Mouse (Mus musculus) G1E (cell line): ENCODE measurements at regions not wholly inside any gene's neighbourhood (a gene's known extent, or its start where the extent isn't known, plus 50 kb on each side); places are given as distances from the start of the nearest gene placed in this dataset.

Experiments used
- ATAC-seq: 2 replicates; pipeline ENCODE4 v1.8.0; 2016; ENCODE audit warnings: mild to moderate bottlenecking; ENCODE audit not compliant: insufficient number of reproducible peaks, poor library complexity, low FRiP score, severe bottlenecking; ENCODE audit errors: extremely low read depth
- DNase-seq: peaks from one replicate; pipeline ENCODE4 v3.0.0; 2012; ENCODE audit warnings: low spot score
- H3K27me3 ChIP-seq: 2 replicates; pipeline ENCODE4 v1.6.1; 2012; ENCODE audit warnings: mild to moderate bottlenecking, low read length, inconsistent platforms; ENCODE audit not compliant: insufficient read depth
- H3K36me3 ChIP-seq: replicated peaks from 2 replicates; pipeline ENCODE3; 2012; ENCODE audit warnings: mild to moderate bottlenecking, inconsistent platforms
- H3K4me1 ChIP-seq: 2 replicates; pipeline ENCODE4 v1.6.1; 2012; ENCODE audit warnings: low read depth, low read length, inconsistent platforms, mixed read lengths; ENCODE audit not compliant: insufficient read depth
- H3K4me3 ChIP-seq: 2 replicates; pipeline ENCODE4 v1.5.1; 2012; ENCODE audit warnings: low read depth, mild to moderate bottlenecking, inconsistent platforms, low read length, moderate library complexity, mixed read lengths
- H3K9me3 ChIP-seq: replicated peaks from 2 replicates; pipeline ENCODE4 v1.6.1; 2012; ENCODE audit warnings: inconsistent platforms
- CTCF ChIP-seq: IDR thresholded peaks from 2 replicates; pipeline ENCODE4 v1.5.1; 2012; ENCODE audit warnings: low read depth, low read length, inconsistent platforms, mixed read lengths
- GATA1 ChIP-seq: IDR thresholded peaks from 2 replicates; pipeline ENCODE4 v1.6.1; 2012; ENCODE audit warnings: borderline replicate concordance, low read length, inconsistent platforms, mixed read lengths
- GATA2 ChIP-seq: IDR thresholded peaks from 2 replicates; pipeline ENCODE4 v1.6.1; 2012; ENCODE audit warnings: low read depth, low read length, inconsistent platforms, borderline replicate concordance
- POLR2AphosphoS5 ChIP-seq: IDR thresholded peaks from 2 replicates; pipeline ENCODE4 v1.6.1; 2012; ENCODE audit warnings: low read depth, low read length, inconsistent platforms; ENCODE audit not compliant: insufficient replicate concordance
- TAL1 ChIP-seq: conservative IDR thresholded peaks from 2 replicates; pipeline ENCODE4 v1.6.1; 2012; ENCODE audit warnings: low read depth, low read length, inconsistent platforms, mixed read lengths

- DNase-seq (no peak), ATAC-seq (no peak)
- no peak for TF ChIP-seq TAL1
- no peak for TF ChIP-seq POLR2AphosphoS5
- no peak for TF ChIP-seq GATA2
- no peak for TF ChIP-seq GATA1
- no peak for TF ChIP-seq CTCF
- Histone ChIP-seq H3K4me3 (no peak overlapping the region), H3K27me3 (no peaks in the 10 kb centered on the region), H3K9me3 (no peaks in the 10 kb centered on the region), H3K36me3 (no peaks in the 10 kb centered on the region), H3K4me1 (no peaks in the 10 kb centered on the region)
These were observed 236.7 kb upstream of the A1bg start for GRCm38 (mm10) chr15:61159552-61159951.

- no peak overlapping the region for H3K4me3 ChIP-seq
- DNase-seq: no peak
- no peak for ATAC-seq
These were observed 235.3 kb upstream of the A1bg start for GRCm38 (mm10) chr15:61158041-61158545.

GRCm38 (mm10) chr15:61157543-61157942 lies 234.7 kb upstream of the A1bg start:
- Histone ChIP-seq H3K4me1 (no peaks in the 10 kb centered on the region), H3K27me3 (no peaks in the 10 kb centered on the region), H3K36me3 (no peaks in the 10 kb centered on the region), H3K4me3 (no peak overlapping the region), H3K9me3 (no peaks in the 10 kb centered on the region)
- TF ChIP-seq CTCF: peak; percentile 84
- TF ChIP-seq POLR2AphosphoS5: no peak
- ATAC-seq: no peak
- DNase-seq: peak; percentile 18

More at GRCm38 (mm10) chr15:61158041-61158545, 235.3 kb upstream of the A1bg start:
- TF ChIP-seq TAL1 (no peak), GATA2 (no peak), POLR2AphosphoS5 (no peak), GATA1 (no peak), CTCF (no peak)
- no peaks in the 10 kb centered on the region for H3K9me3 ChIP-seq
- no peaks in the 10 kb centered on the region for H3K36me3 ChIP-seq
- H3K27me3 ChIP-seq: no peaks in the 10 kb centered on the region
- H3K4me1 ChIP-seq: no peaks in the 10 kb centered on the region

DNA sequence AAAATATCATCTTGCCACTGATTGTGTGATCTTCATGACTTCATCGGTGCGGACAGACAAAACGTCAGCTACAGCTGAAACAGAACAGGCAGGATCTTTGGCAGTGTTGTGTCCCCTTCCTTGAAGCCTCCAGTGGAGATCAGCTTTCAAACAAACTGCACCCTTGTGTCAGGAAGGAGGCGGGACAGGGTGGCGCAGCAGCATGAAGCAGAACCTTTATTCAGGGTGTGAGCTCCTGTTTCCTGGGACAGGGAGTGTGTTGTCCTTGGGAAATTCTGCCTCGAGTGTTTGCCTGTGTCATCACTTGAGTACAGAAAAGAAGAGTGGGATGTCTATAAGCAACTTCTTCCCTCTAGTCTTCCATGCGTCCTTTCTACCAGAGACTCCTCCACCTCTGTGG lies 232.7 kb upstream of the A1bg start:
- H3K4me1 ChIP-seq: no peaks in the 10 kb centered on the region
- H3K9me3 ChIP-seq: no peaks in the 10 kb centered on the region
- no peaks in the 10 kb centered on the region for H3K27me3 ChIP-seq

GRCm38 (mm10) chr15:61154166-61154565 lies 231.4 kb upstream of the A1bg start:
- no peaks in the 10 kb centered on the region for H3K36me3 ChIP-seq
- no peaks in the 10 kb centered on the region for H3K27me3 ChIP-seq
- TF ChIP-seq TAL1: no peak
- TF ChIP-seq CTCF: no peak
- no peak for TF ChIP-seq GATA1
- TF ChIP-seq POLR2AphosphoS5: no peak
- no peak for TF ChIP-seq GATA2
- no peaks in the 10 kb centered on the region for H3K9me3 ChIP-seq
- H3K4me1 ChIP-seq: no peaks in the 10 kb centered on the region
- DNase-seq (no peak), ATAC-seq (no peak)
- no peak overlapping the region for H3K4me3 ChIP-seq

More for the DNA sequence above, 232.7 kb upstream of the A1bg start:
- Histone ChIP-seq H3K36me3 (no peaks in the 10 kb centered on the region), H3K4me3 (no peak overlapping the region)
- DNase-seq (no peak), ATAC-seq (no peak)
- TF ChIP-seq GATA2: no peak
- no peak for TF ChIP-seq POLR2AphosphoS5
- no peak for TF ChIP-seq TAL1
- no peak for TF ChIP-seq CTCF
- no peak for TF ChIP-seq GATA1

- H3K36me3 ChIP-seq: no peaks in the 10 kb centered on the region
- no peaks in the 10 kb centered on the region for H3K9me3 ChIP-seq
- ATAC-seq (no peak), DNase-seq (no peak)
- TF ChIP-seq GATA1 (no peak), CTCF (no peak), TAL1 (no peak), POLR2AphosphoS5 (no peak), GATA2 (no peak)
- no peak overlapping the region for H3K4me3 ChIP-seq
- no peaks in the 10 kb centered on the region for H3K27me3 ChIP-seq
- H3K4me1 ChIP-seq: no peaks in the 10 kb centered on the region
These were observed 220.0 kb upstream of the A1bg start for GRCm38 (mm10) chr15:61142851-61143250.

GRCm38 (mm10) chr15:61139151-61139550 lies 216.3 kb upstream of the A1bg start:
- DNase-seq (no peak), ATAC-seq (no peak)
- Histone ChIP-seq H3K4me1 (no peaks in the 10 kb centered on the region), H3K27me3 (no peaks in the 10 kb centered on the region), H3K36me3 (no peaks in the 10 kb centered on the region), H3K9me3 (no peaks in the 10 kb centered on the region), H3K4me3 (no peak overlapping the region)
- TF ChIP-seq POLR2AphosphoS5 (no peak), TAL1 (no peak), GATA2 (no peak), CTCF (no peak), GATA1 (no peak)
